Mouse (Mus musculus) cerebellum, adult 8-10 months (tissue): Measurements from ENCODE around the gene Synj2bp.
"Not testable (repeated sequence)": the region's sequence is repeated elsewhere in the genome, so short reads cannot be mapped to it uniquely, and the experiment has no call there.

Experiments used
- DNase-seq: peaks from one replicate; pipeline ENCODE4 v3.0.0; 2022

Gene Synj2bp

DNA sequence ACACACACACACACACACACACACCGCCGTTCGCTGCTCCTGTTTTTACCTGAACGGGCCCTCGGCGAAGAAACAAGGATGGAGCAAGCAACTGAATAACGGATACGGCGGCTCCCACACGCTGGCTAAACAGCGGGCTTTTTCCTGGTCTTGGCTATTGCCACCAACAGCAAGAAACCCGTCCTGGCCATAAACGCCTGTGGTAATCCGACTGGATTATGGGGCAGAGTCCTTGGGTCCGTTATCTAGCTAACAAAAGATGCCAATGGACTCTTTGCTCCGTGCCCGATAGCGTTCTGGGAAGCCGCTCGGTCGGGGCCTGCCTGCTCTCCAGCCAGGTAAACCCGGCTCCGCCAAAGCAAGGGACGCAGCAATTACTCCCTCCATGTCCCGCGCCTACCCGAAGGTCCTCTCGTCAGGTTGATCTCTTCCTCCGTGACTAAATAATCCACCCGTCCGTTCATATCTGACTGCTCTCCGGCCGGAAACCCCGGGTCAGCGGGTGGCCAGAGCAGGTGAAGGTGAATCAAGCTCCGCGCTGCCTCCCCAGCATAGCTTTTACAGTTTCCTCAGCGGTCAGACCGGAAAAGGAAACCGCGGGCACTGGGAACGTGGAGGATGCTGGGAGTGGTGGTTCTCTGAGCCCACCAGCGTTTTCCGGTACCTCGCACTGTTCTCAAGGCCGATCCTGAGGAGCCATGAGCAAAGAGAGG lies at the start of gene Synj2bp, which contains the start of gene Gm20498:
Gene Synj2bp, minus strand, starts transcription at position 596 of the 713 bp plus-strand sequence.
Gene Gm20498, minus strand, starts transcription at position 590 of the 713 bp plus-strand sequence.
- DNase-seq, result peak; percentile 84

DNA sequence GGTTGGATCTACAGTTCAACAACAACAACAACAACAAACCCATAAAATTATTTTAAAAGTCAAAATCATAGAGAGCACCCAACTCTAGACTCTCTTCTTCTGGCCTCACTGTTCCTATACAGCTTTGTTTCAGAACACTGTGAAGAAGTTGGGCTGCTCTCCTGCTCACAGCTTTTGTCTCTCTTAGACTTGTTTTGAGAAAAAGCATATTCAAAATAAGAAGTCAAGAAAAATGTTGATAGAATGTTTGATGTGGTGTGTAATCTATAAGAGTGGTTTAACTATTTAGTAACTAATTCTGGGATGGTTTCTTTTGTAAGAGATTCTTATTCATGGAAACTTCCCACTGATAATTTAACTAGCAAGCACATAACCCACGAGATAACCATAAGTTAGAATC lies 35.7 kb upstream of the Synj2bp start, which contains the start of gene Adam21:
Gene Adam21, minus strand, starts transcription at position 101 of the 400 bp plus-strand sequence.
- DNase-seq, result no peak

DNA sequence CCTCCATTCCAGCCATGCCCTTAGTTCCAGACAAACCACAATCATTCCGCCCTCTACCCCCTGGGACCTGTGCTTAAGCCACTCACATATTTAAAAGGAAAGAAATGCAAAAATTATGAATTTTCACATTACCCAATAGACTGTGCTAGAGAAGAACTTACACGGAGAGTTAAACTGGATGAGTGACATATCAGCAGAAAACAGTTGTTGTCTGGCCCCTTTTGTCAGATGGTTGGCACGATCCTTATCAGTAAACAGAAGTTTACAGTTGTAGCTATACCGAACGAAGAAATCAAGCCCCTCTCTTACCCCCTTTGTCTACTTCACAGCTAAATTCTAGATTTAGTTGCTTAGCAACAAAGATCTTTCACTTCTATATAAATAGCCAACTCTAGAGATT lies 35.2 kb upstream of the Synj2bp start:
- no peak for DNase-seq

- DNase-seq, result no peak
Observed at GRCm38 (mm10) chr12:81564173-81564572, 31.5 kb upstream of the Synj2bp start.

DNA sequence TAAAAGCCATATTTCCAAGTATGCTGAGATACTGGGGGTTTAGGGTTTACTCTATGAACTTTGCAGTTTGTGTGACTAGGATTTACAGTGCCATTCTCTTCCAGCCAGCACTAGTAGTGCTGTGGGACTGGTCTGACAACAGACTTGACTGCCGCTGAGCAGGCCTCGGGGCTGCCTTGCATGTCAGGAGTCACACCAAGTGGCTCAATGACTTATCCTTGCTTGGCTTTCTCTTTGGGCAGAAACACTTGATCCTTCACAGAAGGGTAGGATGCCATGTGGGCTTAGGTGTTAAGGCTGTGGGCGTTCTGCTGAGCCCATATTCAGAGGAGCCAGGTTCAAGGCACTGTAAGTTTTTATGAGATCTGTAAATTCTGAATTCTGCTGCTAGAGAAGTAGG lies 16.6 kb upstream of the Synj2bp start:
- DNase-seq, result no peak

DNA sequence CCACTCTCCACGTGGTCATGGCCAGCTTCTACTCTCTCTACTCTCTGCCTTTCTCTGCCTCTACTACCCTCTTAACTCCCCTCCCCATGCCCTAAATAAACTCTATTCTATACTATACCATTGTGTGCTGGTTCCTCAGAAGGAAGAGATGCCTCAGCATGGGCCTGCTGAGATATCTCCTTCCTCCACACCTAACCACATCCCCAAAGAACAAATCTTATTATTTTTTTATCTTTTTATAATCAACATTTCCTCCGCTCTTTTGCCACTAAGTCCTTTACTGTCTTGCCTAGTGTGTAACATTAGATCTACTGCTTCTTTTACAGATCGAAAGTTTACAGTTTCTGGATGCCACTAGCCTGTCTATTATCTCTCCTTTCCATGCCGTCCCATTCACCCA lies 14.5 kb upstream of the Synj2bp start:
- DNase-seq, result no peak

DNA sequence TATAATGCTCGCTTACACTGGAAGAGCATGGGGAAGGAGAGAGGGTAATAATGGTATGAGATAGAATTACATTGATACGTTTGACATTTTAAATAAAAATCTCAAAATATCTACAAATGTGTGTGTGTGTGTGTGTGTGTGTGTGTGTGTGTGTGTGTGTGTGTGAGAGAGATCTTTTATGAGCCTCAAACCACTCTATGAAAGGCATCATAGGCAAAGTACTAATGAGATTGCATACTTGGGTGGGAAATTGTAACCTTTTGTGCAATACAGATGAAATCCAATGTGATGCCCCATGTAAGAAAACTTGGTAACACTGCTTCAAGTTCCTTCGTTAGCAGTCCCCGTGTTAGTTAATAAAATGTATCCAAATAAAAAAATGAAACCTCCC lies 313 bp upstream of the Synj2bp start:
- DNase-seq, result no peak

- DNase-seq, result not testable (repeated sequence)
Observed at GRCm38 (mm10) chr12:81530587-81530986, 2.1 kb downstream of the Synj2bp start.

DNA sequence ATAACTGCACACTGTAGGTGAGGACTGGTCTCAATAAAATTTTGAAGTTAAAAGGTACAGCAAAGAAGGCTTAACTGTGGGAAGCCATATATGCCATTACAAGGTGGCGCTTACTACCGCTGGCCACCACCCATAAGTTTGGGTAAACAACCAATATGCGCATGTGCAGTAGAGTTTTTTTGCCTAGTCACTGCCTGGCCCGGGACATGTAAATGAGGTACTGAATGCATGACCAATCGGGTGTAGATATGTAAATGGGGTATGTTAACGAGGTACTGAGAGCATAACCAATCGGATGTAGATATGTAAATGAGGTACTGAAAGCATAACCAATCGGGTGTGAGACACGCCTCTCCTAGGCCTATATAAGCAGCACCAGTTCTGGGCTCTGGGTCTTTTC lies 35.8 kb downstream of the Synj2bp start:
- DNase-seq, result not testable (repeated sequence)

DNA sequence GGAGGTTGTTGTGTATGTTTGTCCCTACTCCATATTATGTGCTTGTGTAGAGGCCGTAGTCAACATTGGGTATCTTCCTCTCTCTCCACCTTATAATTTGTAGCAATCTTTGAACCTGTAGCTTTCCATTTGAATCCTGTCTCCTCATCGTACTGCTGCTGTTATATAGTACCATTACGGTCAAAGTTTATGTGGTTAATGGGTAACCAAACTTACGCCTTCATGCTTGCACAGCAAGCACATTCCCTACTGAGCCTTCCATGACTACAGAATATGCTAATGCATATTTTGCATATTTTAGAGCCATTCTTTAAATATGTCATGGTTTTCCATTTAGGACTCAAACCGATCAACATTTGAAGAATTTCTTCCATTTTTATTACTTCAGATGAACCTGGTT lies 42.2 kb downstream of the Synj2bp start:
- DNase-seq, result no peak

DNA sequence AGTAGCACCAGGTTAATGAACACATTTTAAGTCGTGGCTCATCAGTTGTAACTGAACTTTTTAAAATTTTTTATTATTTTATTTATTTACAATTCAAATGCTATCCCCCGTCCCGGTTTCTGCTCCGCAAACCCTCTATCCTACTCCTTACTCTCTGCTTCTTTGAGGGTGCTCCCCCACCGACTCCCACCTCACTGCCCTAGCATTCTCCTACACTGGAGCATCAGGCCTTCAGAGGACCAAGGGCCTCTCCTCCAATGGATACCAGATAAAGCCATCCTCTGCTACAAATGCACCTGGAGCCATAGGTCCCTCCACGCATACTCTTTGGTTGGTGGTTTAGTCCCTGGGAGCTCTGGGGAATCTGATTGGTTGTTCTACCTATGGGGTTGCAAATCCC lies 47.4 kb downstream of the Synj2bp start:
- DNase-seq, result no peak

DNA sequence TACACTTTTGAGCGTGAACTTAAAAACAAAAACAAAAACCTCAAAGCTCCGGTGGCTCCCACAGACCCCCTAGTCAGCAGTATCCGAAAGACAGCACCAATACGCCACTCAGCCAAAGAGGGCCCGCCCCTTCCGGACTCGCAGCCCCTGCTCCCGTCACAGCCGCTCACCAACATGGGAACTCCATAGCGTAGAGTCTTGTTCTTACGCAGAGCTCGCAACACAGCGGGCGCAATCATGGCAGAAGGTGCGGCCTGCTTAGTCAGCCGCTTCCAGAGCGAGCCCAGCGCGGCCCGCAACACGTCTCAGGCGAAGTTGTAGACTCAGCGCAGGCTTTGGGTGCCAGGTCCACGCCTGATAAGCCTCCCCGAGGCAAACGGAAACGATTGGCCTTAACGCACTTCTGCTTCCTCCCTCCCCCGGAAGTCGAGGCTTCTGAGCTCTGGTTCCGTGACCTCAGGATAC lies 48.0 kb downstream of the Synj2bp start, which contains the start of gene Cox16:
Gene Cox16, minus strand, starts transcription at position 401 of the 465 bp plus-strand sequence.
- DNase-seq, result peak; percentile 84

- DNase-seq, result no peak
Observed at GRCm38 (mm10) chr12:81484212-81484611, 48.5 kb downstream of the Synj2bp start.

- DNase-seq, result peak; percentile 21
Observed at GRCm38 (mm10) chr12:81483656-81484055, 49.1 kb downstream of the Synj2bp start.

DNA sequence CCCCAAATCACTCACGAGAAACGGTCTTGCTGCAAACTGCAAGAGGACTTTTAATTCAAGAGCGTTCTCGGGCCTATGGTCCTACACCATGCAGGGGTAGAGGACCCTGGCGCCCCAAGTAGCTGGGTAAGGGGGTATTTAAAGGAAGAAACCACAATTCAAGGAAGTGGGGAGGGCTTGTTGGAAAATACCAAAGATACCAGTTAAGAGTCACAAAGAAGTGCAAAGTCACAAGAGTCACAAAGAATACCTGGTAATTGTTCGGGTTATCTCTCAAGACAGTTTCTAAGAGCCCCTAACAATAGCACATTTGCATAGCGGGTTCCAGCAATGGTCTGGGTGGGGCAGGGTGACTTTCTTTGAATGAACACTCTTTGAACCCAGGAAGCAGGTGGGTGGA lies 73.7 kb downstream of the Synj2bp start:
- DNase-seq, result not testable (repeated sequence)
